Mouse (Mus musculus) induced T-regulatory cell, adult 2 months (primary cell): ENCODE data around the gene Mt2.

Source experiments
- DNase-seq: peaks from one replicate; pipeline ENCODE4 v3.0.0-alpha.2; 2012; ENCODE audit warnings: low read depth

Gene Mt2

DNA sequence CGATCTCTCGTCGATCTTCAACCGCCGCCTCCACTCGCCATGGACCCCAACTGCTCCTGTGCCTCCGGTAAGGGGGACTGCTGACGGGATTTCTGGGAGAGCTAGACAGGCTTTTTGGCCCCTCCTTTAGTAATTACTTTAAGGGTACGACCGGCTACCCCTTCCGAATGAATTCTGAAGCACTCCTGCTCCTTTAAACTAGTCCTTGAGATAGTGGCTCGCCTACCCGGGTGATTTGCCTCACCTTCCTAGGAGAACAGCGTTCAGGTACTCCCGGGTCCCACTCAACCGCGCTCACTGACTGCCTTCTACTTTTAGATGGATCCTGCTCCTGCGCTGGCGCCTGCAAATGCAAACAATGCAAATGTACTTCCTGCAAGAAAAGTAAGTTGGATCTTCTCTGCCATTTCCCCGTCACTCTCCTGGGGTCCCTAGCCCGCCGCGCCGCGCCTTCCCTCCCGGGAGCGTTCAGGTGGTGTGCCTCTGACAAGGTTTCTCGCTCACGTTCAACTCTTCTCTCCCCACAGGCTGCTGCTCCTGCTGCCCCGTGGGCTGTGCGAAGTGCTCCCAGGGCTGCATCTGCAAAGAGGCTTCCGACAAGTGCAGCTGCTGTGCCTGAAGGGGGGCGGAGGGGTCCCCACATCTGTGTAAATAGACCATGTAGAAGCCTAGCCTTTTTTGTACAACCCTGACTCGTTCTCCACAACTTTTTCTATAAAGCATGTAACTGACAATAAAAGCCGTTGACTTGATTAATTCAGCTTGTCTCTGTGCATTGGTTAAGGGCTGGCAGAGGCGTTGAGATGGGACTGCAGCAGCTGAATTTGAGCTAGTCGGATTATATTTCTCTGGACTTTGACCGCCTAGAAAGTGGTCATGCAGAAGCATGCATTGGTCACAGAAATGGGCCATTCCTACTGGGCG, 607 bp downstream of the Mt2 start:
- DNase-seq, result no peak

DNA sequence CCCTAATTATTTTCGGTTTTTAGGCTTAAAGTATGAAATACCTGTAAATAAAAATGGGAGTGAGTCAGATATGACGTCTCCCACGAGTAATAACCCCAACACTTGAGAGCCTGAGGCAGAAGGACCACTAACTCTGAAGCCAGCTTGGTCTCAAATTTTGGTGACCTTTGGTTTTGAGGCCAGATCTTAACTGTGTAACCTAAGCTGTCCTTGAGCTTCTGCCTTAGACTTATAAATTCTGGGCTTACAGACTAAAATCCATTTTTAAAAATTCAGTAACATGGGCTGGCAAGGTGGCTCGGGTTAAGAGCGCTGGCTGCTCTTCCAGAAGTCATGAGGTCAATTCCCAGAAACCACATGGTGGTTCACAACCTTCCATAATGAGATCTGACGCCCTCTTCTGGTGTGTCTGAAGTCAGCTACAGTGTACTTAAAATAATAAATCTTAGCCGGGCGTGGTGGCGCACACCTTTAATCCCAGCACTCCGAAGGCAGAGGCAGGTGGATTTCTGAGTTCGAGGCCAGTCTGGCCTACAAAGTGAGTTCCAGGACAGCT, 1.5 kb downstream of the Mt2 start:
- DNase-seq, result no peak

DNA sequence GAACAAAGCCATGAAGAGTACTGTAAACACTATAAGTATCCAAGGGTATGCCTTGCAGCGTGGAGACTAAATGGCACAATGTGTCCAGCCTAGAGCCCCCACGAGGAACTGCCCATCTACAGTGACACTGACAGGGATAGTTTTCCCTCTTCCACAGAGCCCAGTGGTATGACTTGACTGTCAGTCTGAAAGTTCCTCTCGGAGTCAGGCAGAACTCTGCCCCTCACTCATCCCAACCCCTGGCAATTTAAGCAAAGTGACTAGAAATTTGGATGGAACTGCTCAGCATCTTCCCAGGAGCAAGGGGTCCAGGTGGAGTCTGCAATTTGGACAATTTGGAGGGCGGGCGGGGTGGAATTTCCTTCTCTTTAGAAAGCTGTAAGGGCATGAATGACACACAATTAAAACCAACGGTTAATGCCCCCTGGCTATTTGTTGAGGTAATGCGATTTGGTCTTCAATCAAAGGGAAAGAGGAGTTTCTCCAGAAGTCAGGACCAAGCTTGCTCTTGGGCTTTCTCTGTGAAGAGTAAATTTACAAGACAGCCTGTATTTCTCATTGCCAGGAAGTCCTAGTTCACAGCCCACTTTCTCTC, 2.3 kb downstream of the Mt2 start:
- DNase-seq, result no peak

DNA sequence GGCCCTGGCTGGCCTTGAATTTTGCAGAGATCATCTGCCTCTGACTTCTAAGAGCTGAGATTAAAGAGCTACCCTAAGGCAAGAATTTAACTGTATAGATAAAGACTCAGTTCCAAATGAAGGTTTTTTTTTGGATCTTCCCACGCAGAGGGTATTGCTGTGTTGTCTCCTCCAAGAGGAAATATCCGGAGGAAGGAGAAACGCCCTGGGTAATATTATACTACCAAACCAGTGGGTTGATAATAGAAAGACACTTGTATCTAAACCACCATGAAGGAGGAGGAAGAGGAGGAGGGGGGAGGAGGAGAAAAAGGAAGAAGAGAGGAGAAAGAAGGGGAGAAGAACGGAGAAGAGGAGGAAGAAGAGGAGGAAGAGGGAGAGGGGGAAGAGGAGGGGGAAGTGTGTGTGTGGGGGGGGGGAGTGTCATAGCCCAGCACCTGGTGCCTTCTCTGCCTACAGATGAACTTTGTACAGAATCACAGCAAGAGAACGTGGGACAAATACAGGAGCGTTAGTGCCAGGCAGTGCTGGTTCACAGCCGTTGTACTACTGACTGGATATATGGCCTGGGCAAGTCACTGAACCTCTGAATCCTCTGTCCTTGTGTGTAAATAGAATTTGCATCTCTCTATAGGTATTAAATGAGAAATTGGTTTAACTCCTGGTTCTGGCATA, 5.4 kb downstream of the Mt2 start:
- no peak for DNase-seq

DNA sequence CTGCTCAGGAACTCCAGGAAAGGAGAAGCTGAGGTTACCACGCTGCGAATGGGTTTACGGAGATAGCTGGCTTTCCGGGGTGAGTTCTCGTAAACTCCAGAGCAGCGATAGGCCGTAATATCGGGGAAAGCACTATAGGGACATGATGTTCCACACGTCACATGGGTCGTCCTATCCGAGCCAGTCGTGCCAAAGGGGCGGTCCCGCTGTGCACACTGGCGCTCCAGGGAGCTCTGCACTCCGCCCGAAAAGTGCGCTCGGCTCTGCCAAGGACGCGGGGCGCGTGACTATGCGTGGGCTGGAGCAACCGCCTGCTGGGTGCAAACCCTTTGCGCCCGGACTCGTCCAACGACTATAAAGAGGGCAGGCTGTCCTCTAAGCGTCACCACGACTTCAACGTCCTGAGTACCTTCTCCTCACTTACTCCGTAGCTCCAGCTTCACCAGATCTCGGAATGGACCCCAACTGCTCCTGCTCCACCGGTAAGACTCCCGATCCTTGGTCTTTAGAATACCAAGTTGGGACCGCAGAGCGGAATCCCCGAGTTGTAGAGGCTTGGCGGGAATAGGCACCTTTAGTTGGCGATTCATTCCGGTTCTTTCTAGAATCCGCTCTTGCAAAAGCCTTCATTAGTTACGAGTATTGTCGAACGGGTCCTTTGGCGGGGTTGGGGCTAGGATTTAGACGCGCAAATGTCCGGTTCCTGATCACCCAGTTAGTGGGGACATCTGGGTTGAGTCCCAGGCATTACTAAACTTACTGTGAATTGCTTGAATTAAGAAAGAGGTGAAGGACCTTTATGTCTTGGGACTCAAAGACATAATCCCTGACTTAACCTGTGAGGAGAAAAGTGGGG, 6.6 kb downstream of the Mt2 start, which contains the start of gene Mt1:
TSS of gene Mt1 (plus strand) at position 226 of the 856 bp plus-strand sequence.
- DNase-seq, result peak; percentile 88

DNA sequence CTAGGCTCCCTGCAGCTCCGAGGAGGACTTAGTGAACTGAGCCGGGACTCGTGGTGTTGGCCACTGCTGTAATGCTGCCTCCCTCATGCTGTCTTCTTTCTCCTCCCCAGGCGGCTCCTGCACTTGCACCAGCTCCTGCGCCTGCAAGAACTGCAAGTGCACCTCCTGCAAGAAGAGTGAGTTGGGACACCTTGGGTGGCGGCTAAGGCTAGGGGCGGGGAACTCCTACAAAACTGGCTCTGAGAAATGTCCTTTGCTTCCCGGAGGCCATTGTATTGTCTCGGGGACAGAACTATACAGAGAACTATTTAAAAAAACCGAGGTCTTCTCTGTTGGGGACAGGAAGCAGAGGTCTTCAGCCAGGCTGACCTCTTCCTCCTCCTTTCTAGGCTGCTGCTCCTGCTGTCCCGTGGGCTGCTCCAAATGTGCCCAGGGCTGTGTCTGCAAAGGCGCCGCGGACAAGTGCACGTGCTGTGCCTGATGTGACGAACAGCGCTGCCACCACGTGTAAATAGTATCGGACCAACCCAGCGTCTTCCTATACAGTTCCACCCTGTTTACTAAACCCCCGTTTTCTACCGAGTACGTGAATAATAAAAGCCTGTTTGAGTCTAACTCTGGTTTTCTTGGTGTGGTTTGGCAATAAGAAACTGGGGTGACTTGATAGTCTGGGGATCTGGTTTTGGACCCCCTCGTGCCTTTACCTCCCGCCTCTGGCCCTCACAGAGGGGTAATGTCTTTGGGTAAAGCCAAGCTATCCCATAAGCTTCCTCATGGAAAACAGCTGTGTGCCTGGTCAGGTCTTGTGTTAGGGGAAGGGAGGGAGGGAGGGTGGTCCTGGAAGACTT, 7.5 kb downstream of the Mt2 start:
- peak; percentile 44 for DNase-seq

DNA sequence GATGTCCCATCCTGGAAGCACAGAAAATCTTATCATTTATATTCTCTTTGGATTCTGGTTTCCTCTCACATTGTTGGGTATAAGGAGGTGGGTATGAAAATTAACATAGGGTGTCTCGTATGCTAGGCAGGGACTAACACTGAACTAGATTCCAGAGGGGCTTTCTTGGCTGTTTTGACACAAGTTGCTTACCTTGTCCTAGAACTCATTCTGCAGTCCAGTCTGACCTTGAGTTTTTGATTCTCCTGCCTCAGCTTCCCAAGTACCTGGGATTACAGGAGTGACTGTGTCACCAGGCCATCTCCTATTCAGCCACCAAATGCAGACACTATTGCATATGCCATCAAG, 8.1 kb downstream of the Mt2 start:
- DNase-seq, result no peak

DNA sequence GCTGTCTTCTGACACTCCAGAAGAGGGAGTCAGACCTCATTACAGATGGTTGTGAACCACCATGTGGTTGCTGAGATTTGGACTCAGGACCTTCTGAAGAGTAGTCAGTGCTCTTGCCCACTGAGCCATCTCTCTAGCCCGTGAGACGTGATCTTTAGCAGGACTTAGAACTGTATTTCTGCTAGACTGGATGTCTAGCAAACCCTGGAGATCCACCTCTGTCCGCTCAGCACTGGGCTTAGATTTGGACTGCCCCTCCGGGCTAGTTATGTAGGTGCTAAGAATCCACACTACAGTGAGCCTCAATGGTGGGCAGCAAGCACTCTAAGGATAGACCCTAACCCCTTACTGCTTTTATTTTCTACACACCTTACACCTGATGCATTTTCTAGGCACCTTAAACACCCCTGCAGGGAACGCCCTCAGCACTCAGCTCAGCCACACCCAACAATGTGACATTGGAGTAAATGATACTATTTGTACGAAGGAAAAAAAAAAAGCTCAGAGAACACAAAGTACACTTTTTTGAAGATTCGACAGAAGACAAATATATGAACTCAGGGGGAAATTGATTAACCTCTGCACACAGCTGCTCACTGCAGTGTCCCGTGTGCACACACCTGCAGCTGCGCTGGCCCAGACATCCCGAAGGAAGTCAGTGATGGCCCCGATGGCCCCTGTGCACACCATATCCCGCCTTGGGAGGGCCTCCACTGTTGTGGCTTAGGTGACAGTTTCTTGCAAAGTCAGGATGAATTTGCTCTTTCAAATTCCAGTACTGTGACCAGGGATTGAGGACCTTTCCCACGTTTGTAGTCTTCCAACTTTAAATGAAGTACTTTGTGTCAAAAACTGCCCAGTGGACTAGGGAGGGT, 9.8 kb downstream of the Mt2 start:
- no peak for DNase-seq

DNA sequence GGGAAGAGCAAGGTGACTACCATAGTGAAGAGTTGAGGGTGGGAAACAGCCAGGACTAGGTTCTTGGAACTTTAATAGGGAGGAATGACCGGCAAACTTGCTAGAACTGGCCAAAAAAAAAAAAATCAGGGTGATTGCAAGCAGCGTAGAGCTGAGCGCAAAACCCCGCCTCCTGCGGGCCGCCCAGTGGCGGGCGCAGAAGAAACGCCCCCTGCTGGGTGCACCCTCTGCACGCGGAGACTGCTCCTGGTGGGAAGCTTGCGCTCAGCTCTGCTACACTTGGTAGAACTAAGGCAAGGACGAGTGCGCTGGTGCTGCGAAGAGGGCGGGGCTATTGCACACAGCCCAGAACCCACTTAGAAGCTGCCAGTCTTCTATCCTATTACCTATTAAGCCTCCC, 10.7 kb downstream of the Mt2 start:
- peak; percentile 87 for DNase-seq

DNA sequence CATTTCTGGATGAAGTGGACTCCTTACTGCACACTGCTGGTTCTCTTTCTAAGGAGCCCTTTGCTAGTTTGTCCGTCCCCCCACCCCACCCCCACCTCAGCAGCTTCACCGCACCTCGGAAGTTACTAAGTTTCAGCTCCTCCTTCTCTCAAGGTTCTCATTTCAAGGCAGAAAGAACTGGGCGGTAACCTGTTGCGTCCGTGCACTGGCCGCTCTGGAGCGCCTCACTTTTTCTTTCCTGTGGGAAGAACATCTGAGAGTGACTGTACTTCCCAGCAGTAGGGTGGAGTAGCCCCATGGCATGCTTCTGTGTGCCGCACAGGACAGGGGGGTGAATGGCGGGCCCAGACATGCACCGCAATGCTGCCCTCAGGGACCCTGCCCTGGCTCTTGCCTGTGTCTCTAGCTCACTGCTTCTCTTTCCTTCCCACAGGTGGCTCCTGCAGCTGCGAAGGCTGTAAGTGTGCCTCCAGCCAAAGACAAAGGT, 11.9 kb downstream of the Mt2 start:
- peak; percentile 40 for DNase-seq

DNA sequence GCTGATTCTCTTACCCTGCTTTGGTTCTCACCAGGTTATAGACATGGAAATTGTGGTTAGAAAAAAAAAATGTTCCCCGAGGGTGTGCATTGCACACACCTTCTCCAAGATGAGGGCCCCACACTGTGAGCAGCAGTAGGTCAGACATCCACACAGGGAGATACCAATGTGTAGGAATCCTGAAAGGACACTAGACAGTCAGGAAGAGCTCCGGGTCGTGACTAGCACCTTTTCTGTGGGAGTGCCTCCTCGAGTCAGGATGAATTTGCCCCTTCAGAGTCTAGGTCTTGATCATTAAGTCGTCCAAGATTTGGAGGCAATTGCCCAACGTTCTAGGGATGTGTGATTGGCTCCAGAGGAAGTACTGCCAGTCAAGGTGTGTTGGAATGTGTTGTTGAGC, 13.3 kb downstream of the Mt2 start:
- no peak for DNase-seq

DNA sequence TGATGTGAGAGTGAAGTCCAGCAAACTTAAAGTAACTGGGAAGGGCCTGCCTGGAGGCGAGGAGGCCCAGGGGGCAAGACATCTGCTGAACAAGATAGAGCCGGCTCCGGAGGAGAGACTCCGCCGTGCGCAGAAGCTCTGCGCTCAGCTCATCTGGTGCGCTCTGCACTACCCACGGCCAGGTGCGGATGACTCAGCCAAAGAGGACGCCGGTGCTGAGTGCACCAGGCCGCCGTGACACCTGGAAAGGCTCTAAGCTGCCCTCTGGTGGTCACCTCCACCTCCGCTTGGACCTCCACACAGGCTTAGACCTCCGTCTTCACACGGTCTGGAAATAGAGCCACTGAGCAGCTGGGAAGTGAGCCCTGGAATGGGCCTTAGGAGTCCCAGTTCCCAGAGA, 14.1 kb downstream of the Mt2 start:
- DNase-seq, result peak; percentile 84

DNA sequence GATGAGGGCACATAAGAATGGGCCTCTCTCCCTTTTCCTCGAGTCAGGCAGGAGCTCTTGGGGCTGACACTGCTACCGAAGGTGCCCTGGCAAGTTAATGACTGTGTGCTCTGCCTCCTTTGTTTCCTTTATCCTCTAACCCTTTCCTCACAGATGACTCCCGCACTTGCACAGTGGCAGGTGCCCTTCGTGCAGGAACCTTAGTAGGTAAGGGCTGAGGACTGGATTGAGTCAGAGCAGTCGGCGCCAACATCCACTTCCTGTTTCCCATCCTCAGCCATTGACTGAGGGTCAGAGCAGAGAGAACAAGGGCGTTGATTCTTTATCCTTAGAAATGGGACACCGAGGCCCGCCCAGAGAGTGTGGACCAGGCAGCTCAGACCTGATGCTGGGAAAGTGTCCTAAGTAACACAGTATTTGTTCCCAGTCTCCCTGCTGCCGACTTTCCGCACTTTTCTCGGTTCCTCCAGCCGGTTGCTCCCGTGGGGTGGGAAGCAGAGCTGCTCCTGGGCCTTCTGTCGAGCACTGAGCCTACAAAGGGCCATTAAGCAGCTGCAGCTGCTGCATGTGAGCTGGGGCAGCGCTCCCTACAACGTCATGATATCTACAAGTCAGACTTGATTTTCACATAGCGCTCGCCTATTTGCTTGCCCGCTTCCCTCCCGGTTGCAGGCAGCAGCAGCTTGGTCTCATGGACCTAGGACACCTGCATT, 15.0 kb downstream of the Mt2 start:
- peak; percentile 35 for DNase-seq

DNA sequence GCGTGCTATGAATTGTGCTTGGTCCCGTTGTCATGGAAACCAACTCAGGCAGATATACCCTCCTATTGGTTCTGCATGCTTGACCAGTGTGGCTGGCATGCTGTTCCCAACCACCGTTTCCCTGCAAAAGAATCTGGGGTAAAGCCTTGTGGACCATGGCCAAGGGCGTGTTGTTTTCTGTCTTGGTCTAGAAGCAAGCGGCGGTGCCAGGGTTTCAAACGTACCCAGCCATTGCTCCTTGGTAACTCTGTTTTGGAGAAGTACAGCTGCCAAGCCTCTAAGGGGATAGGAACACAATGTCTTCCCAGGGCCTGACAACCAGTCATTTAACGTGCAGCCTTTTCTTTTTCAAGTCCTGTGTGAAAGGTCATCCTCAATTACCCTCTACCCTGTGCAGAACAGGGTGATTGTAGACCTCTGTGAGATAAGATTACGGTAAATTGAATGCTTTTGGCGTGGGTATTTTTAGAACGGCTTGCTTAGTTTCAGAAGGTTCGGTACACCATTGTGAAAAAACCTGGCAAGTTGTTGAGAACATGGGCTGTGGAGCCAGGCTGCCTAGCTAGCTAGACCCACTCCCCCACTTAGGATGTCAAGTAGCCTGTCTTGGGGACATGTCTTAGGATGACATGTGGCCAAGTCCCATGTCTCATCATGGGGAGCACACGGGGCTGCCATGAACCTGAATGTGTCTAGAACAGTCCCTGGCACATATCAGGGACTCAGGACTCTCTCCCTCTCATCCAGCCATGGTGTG, 17.0 kb downstream of the Mt2 start:
- no peak for DNase-seq

DNA sequence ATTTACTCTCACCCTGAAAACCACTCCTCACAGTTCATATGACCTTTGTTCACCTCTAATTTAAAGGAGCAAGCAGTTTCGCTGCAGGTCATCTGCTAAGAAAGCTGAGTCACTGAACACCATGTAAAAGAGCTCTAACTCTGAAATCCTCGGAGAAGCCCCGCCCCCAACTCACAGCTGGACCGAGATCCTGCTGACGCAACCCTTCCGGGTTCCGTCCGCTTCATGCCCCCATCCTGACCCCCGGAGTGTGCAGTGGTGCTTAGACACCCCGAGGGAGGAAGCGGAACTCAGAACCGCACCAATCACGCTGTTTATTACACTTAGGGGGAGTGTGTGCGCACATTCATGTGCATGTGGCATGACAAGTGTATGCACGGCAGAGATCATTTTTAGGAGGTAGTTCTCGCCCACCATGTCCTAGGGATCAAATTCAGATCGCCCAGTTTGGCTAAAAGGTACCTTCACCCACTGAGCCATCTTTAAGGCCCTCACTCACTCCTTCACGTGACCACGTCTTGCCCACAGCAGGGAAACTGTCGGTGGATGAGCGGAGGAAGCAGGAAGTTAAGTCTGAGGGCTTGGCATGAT, 18.7 kb downstream of the Mt2 start:
- DNase-seq, result peak; percentile 85

DNA sequence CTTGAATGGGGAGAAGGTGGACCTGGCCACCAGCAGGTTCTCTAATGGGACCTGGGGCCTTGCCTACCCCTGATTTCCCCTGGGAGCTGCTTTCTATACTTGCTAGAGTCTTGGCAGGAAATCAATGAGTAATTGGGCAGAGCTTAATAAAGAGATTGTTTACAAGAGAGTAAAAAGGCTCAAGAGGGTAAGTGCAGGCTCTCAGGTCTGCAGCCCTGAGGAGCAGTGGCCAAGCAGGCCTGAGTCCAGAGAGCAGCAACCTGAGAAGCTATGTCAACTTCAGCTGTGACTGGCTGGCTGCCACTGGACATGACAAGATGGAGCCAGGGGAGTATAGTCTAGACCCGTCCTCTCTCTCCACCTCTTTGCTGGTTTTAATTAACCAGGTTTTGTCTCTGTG, 20.5 kb downstream of the Mt2 start:
- no peak for DNase-seq

DNA sequence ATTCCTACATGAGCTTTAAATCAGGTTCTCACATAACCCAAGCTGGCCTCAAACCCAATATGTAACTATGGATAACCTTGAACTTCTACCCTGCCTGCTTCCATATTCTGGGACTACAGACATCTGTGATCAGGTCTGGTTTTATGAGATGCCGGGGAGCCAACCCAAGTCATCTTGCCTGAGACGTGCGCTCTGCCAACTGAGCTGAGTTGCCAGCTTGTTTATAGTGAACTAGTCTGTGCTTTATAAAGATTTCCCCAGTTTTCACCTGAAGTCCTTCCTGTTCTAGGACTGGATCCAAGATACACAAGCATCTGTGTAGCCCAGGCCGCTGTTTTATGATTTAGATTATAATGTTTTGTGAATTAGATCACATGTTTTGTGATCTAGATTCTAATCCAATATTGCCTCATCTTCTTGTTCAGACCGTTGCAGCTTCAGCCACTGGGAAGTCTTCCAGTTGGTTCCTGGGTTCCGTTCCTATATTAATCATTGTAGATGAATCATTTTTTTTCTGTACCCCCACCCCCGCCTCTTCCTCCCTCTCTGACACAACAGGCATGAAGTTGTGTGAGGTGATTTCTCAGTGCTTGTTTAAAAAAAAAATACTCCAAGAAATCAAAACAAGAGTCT, 22.2 kb downstream of the Mt2 start:
- DNase-seq, result no peak
